Mouse (Mus musculus): ENCODE data around the gene Dapk1. TPM values are rescaled to one million over a fixed set of nuclear protein-coding genes. Genes with fewer than 3 reads are reported as not detected.

The Dapk1 gene
- polyA plus RNA-seq, 1 experiment from 2014 or later: 16.3 TPM

DNA sequence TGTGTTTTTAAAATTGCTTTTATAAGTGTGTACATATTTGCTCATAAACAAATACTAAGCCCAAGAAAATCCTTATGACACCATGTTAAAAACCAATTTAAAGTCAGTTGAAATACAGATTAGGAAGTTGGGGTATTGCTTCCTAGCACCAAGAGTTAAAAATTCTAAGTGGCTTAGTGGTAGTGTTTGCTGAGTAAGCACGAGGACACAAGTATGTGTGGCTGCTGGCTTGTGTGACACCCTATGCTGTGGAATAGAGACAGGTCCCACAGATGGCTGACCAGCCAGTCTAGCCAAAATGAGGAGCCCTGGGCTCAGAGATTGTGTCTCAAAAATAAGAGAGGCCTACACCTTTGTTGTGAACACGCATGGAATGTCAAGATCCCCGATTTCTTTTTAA is 114.4 kb downstream of the Dapk1 start:
- H3K4me3 ChIP-seq (ENCODE audit: low read depth, low read length): no peak overlapping the region
- ATAC-seq (ENCODE audit: low read depth): no peak
- 81% methylated on average over 3 of the region's 3 CpGs for WGBS
- H3K27ac ChIP-seq (replicated peaks; ENCODE audit: low read depth, low read length): no peak overlapping the region
- no peak overlapping the region for H3K9ac ChIP-seq (ENCODE audit: low read depth, low read length)
- no peak overlapping the region for H3K4me2 ChIP-seq (ENCODE audit: low read depth, low read length)
- H3K27me3 ChIP-seq (replicated peaks; ENCODE audit: control insufficient read depth, insufficient read depth, low read length): no peaks in the 10 kb centered on the region
- DNase-seq (ENCODE audit: low spot score): no peak
- no peaks in the 10 kb centered on the region; the same call in 1 of the 2 replicates for H3K4me1 ChIP-seq (ENCODE audit: control insufficient read depth, insufficient read depth, low read length)
- no peaks in the 10 kb centered on the region for H3K9me3 ChIP-seq (ENCODE audit: control insufficient read depth, low read length)
- peaks cover 21% of the 10 kb centered on the region for H3K36me3 ChIP-seq (ENCODE audit: control insufficient read depth, insufficient read depth, low read length)

DNA sequence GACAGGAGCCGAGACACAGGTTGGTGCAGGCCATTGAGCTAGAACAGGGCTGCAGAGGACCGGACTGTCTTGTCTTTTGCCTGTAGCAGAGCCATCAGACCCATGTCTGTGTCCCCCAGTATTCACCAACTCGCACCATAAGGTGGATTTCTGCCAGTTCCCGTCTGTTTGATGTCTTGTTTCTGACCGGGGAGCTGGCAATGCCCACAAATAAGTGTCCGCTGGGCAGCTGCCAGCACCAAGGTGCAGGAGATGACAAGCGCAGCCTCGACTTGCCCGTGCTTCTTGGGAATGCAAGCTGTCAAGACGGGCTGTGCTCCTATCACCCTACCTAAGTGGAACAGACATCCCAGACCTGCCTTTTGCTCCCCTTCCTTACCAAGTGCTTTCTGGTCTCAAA is 115.7 kb downstream of the Dapk1 start:
- no peak for ATAC-seq (ENCODE audit: low read depth)
- Histone ChIP-seq H3K4me3 (ENCODE audit: low read depth, low read length) (no peak overlapping the region), H3K36me3 (ENCODE audit: control insufficient read depth, insufficient read depth, low read length) (peaks cover 23% of the 10 kb centered on the region), H3K9ac (ENCODE audit: low read depth, low read length) (no peak overlapping the region), H3K9me3 (ENCODE audit: control insufficient read depth, low read length) (no peaks in the 10 kb centered on the region), H3K27me3 (replicated peaks; ENCODE audit: control insufficient read depth, insufficient read depth, low read length) (no peaks in the 10 kb centered on the region), H3K4me2 (ENCODE audit: low read depth, low read length) (no peak overlapping the region), H3K27ac (replicated peaks; ENCODE audit: low read depth, low read length) (no peak overlapping the region), H3K4me1 (ENCODE audit: control insufficient read depth, insufficient read depth, low read length) (no peaks in the 10 kb centered on the region)
- no peak for DNase-seq (ENCODE audit: low spot score)
- 88% methylated on average over 10 of the region's 10 CpGs for WGBS

DNA sequence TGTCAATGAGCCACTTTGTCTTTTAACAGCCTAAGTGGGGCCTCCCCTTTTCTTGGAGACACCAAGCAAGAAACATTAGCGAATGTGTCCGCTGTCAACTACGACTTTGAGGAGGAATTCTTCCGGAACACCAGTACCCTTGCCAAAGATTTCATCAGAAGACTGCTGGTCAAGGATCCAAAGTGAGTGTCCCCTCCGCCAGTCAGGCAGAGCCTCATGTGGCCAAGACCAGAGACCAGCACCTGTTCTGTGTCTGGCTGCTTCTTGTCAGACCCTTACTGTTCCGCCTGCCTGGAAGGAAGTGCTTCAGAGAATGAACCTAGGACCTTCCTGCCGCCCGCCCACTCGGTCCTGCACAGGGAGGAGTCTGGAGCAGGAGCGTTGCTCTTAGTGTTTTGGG is 117.8 kb downstream of the Dapk1 start:
- 87% methylated on average over 10 of the region's 10 CpGs for WGBS
- Histone ChIP-seq H3K4me2 (ENCODE audit: low read depth, low read length) (no peak overlapping the region), H3K4me1 (ENCODE audit: control insufficient read depth, insufficient read depth, low read length) (no peaks in the 10 kb centered on the region), H3K27me3 (replicated peaks; ENCODE audit: control insufficient read depth, insufficient read depth, low read length) (no peaks in the 10 kb centered on the region), H3K36me3 (ENCODE audit: control insufficient read depth, insufficient read depth, low read length) (peaks cover 35% of the 10 kb centered on the region), H3K27ac (replicated peaks; ENCODE audit: low read depth, low read length) (no peak overlapping the region), H3K4me3 (ENCODE audit: low read depth, low read length) (no peak overlapping the region), H3K9me3 (ENCODE audit: control insufficient read depth, low read length) (no peaks in the 10 kb centered on the region), H3K9ac (ENCODE audit: low read depth, low read length) (no peak overlapping the region)
- DNase-seq (ENCODE audit: low spot score) (no peak), ATAC-seq (ENCODE audit: low read depth) (no peak)

DNA sequence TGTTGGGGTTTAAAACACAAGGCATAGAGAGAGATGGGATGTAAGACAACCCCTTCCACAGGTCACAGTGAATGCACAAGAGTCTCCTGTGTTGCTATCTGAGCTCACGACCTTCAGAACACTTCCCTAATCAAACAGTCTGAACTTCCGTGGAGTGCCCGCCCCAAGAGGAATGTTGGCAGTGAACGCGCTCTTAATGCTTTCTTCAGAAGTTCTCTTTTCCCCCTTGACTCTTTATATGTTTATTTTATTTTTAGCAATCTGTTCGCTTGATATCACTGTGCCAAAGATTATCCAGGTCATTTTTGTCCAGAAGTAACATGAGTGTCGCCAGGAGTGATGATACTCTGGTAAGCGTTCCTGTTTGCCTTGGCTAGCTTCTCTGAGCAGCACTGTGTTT is 121.0 kb downstream of the Dapk1 start:
- Histone ChIP-seq H3K4me2 (ENCODE audit: low read depth, low read length) (no peak overlapping the region), H3K27me3 (replicated peaks; ENCODE audit: control insufficient read depth, insufficient read depth, low read length) (no peaks in the 10 kb centered on the region), H3K4me3 (ENCODE audit: low read depth, low read length) (no peak overlapping the region), H3K9ac (ENCODE audit: low read depth, low read length) (no peak overlapping the region), H3K36me3 (ENCODE audit: control insufficient read depth, insufficient read depth, low read length) (peaks cover 57% of the 10 kb centered on the region), H3K4me1 (ENCODE audit: control insufficient read depth, insufficient read depth, low read length) (no peaks in the 10 kb centered on the region), H3K27ac (replicated peaks; ENCODE audit: low read depth, low read length) (no peak overlapping the region), H3K9me3 (ENCODE audit: control insufficient read depth, low read length) (no peaks in the 10 kb centered on the region)
- WGBS: 73% methylated on average over 8 of the region's 8 CpGs
- DNase-seq (ENCODE audit: low spot score) (no peak), ATAC-seq (ENCODE audit: low read depth) (no peak)

DNA sequence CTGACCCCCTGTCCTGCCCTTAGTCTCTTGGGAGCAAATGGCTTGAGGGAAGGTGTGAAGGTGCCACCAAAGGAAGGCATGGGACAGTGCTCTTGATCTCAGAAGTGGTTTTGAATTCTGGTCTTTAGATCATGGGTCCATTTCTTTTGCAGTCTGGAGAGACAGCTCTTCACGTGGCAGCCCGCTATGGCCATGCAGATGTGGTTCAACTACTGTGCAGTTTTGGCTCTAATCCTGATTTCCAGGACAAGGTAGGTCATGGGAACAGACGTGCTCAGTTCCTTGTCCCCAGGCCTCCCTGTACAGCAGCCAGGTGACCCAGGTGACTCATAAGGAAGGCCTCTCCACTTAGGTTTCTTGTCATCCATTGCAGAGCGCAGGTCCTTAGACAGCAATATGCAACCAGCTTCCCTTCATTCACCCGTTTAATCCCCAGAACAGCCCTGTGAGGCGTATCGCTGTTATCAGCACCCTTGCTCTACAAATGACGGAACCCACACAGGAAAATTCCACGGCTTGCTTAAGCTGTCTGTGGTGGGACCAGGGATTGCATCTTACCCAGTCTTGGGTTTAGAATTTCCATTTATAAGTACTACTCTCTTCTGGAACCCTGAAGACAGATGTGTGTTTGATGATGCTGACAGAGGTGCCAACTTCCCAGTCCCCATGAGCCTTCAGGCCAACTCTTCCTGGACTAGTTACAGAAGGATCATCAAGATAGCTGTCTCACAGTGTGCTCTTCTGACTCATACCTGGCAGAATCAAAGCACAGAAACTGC is 126.7 kb downstream of the Dapk1 start:
- no peaks in the 10 kb centered on the region for H3K27me3 ChIP-seq (replicated peaks; ENCODE audit: control insufficient read depth, insufficient read depth, low read length)
- no peak overlapping the region for H3K4me2 ChIP-seq (ENCODE audit: low read depth, low read length)
- no peaks in the 10 kb centered on the region for H3K9me3 ChIP-seq (ENCODE audit: control insufficient read depth, low read length)
- no peak overlapping the region for H3K4me3 ChIP-seq (ENCODE audit: low read depth, low read length)
- 89% methylated on average over 9 of the region's 9 CpGs for WGBS
- no peak overlapping the region for H3K27ac ChIP-seq (replicated peaks; ENCODE audit: low read depth, low read length)
- H3K9ac ChIP-seq (ENCODE audit: low read depth, low read length): no peak overlapping the region
- ATAC-seq (ENCODE audit: low read depth): no peak
- DNase-seq (ENCODE audit: low spot score): no peak
- H3K36me3 ChIP-seq (ENCODE audit: control insufficient read depth, insufficient read depth, low read length): peaks cover 64% of the 10 kb centered on the region
- no peaks in the 10 kb centered on the region for H3K4me1 ChIP-seq (ENCODE audit: control insufficient read depth, insufficient read depth, low read length)

DNA sequence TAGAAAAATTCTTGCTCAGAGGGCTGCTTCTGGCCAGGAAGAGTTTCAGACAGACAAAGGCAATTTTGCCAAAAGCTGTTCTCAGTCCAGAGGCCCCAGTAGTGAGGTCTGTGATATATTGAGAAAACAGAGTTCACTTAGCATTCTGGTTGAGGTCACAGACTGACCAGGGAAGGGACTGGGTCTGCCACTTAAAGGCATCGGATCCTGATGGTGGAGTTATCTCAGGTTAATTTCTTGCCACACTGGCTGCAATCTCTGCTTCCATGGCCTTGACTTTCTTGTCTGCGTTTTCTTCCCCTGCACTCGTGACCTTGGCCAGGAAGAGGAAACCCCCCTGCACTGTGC is 127.3 kb downstream of the Dapk1 start:
- Histone ChIP-seq H3K4me2 (ENCODE audit: low read depth, low read length) (no peak overlapping the region), H3K27ac (replicated peaks; ENCODE audit: low read depth, low read length) (no peak overlapping the region), H3K9me3 (ENCODE audit: control insufficient read depth, low read length) (no peaks in the 10 kb centered on the region), H3K9ac (ENCODE audit: low read depth, low read length) (no peak overlapping the region), H3K36me3 (ENCODE audit: control insufficient read depth, insufficient read depth, low read length) (peaks cover 62% of the 10 kb centered on the region), H3K4me1 (ENCODE audit: control insufficient read depth, insufficient read depth, low read length) (no peaks in the 10 kb centered on the region), H3K27me3 (replicated peaks; ENCODE audit: control insufficient read depth, insufficient read depth, low read length) (no peaks in the 10 kb centered on the region), H3K4me3 (ENCODE audit: low read depth, low read length) (no peak overlapping the region)
- WGBS: 67% methylated on average over 3 of the region's 3 CpGs
- DNase-seq (ENCODE audit: low spot score): no peak
- ATAC-seq (ENCODE audit: low read depth): no peak

DNA sequence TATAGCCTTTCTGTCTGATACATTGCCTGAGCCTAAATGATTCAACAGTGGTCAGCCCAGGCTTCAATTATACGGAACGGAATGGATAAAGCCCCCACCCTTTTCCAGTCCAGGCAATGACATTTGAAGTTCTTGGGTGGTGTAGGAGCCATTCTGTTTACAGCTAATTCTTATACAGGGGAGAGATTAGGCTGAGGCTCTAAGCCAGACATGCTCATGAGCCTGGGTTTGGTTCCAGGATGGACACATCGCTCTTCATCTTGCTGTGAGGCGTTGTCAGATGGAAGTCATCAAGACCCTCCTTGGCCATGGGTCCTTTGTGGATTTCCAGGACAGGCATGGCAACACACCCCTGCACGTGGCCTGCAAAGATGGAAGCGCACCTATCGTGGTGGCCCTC is 128.8 kb downstream of the Dapk1 start:
- Histone ChIP-seq H3K27ac (replicated peaks; ENCODE audit: low read depth, low read length) (no peak overlapping the region), H3K27me3 (replicated peaks; ENCODE audit: control insufficient read depth, insufficient read depth, low read length) (no peaks in the 10 kb centered on the region), H3K9me3 (ENCODE audit: control insufficient read depth, low read length) (no peaks in the 10 kb centered on the region), H3K9ac (ENCODE audit: low read depth, low read length) (no peak overlapping the region), H3K36me3 (ENCODE audit: control insufficient read depth, insufficient read depth, low read length) (peaks cover 52% of the 10 kb centered on the region), H3K4me1 (ENCODE audit: control insufficient read depth, insufficient read depth, low read length) (no peaks in the 10 kb centered on the region), H3K4me3 (ENCODE audit: low read depth, low read length) (no peak overlapping the region), H3K4me2 (ENCODE audit: low read depth, low read length) (no peak overlapping the region)
- 94% methylated on average over 7 of the region's 7 CpGs for WGBS
- DNase-seq (ENCODE audit: low spot score) (no peak), ATAC-seq (ENCODE audit: low read depth) (no peak)

DNA sequence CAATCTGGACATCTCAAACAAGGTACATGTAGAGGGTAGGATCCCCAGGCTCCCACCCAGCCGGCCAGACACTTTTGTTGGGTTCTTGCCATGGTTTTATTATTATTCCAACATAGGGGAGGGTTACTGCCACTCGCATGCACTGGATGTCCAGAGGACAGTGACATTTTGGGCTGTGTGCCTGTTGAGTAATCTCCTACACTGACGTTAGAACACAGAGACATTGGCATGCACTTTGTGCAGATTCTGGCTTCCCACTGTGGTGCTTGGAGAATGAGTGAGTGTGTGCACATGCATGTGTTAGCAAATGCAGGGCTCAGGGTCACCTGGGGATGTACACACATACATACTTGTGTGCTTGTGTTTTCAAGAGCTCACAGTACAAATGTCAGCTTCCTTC is 129.3 kb downstream of the Dapk1 start:
- Histone ChIP-seq H3K27me3 (replicated peaks; ENCODE audit: control insufficient read depth, insufficient read depth, low read length) (no peaks in the 10 kb centered on the region), H3K4me2 (ENCODE audit: low read depth, low read length) (no peak overlapping the region), H3K36me3 (ENCODE audit: control insufficient read depth, insufficient read depth, low read length) (peaks cover 47% of the 10 kb centered on the region), H3K27ac (replicated peaks; ENCODE audit: low read depth, low read length) (no peak overlapping the region), H3K9me3 (ENCODE audit: control insufficient read depth, low read length) (no peaks in the 10 kb centered on the region), H3K4me3 (ENCODE audit: low read depth, low read length) (no peak overlapping the region), H3K4me1 (ENCODE audit: control insufficient read depth, insufficient read depth, low read length) (no peaks in the 10 kb centered on the region), H3K9ac (ENCODE audit: low read depth, low read length) (no peak overlapping the region)
- DNase-seq (ENCODE audit: low spot score): no peak
- WGBS: 86% methylated on average over 3 of the region's 3 CpGs
- ATAC-seq (ENCODE audit: low read depth): no peak

DNA sequence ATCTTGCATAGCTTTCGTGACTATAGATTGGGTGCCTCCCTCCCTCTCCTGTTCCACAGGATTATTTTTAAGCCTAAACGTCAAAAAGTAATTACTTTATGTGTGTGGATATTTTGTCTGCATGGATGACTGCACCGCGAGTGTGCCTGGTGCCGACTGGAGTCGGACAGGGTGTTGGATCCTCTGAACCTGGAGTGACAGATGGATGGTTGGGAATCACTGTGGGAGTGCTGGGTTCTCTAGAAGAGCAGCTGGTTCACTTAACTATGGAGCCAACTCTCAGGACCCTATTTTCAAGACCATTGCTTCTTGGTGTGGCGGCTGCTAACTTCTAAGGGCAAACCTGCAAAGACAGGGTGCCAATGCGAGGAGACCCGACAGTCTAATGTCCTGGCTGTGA is 133.6 kb downstream of the Dapk1 start:
- Histone ChIP-seq H3K4me1 (ENCODE audit: control insufficient read depth, insufficient read depth, low read length) (peaks cover 8% of the 10 kb centered on the region; the same call in 1 of the 2 replicates), H3K27ac (replicated peaks; ENCODE audit: low read depth, low read length) (no peak overlapping the region), H3K9ac (ENCODE audit: low read depth, low read length) (no peak overlapping the region), H3K36me3 (ENCODE audit: control insufficient read depth, insufficient read depth, low read length) (peaks cover 24% of the 10 kb centered on the region), H3K4me2 (ENCODE audit: low read depth, low read length) (no peak overlapping the region), H3K4me3 (ENCODE audit: low read depth, low read length) (no peak overlapping the region), H3K9me3 (ENCODE audit: control insufficient read depth, low read length) (no peaks in the 10 kb centered on the region), H3K27me3 (replicated peaks; ENCODE audit: control insufficient read depth, insufficient read depth, low read length) (no peaks in the 10 kb centered on the region)
- DNase-seq (ENCODE audit: low spot score): no peak
- ATAC-seq (ENCODE audit: low read depth): no peak
- 87% methylated on average over 9 of the region's 9 CpGs for WGBS
